Mouse (Mus musculus): ENCODE measurements at regions not wholly inside any gene's neighbourhood (a gene's known extent, or its start where the extent isn't known, plus 50 kb on each side); places are given as distances from the start of the nearest gene placed in this dataset.

DNA sequence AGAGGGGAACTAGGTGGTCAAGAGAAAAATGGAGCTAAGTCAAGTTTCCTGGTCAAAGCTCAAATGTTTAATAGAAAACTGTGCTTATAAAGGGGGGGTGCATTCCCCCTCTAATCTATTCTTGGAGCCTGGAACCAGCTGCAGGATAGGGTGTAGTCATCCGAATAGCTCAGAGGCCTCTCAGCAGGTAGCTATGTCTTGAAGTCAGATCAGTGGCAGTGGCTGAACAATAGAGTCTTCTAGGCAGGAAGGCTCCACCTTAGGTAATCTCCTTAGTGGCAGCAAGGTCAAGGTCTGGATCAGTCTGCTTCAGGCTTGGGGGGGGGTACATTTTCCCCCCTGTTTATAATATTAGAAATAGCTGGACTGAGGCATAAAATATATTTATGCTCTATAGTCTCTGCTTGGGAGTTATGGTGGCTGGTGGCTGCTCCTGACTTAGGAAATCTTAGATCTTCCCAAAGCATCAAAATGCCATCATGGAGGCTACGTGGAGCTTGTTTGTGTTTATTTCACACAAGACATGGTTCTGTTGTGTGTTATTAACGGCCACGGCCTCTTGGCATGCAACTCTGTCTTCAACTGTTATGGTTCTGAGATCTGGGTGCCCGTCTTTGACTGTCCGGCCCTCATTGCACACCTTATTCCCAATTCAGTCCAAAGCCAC, 1984.1 kb downstream of the Cntnap5b start:
- Histone ChIP-seq H3K4me2 (ENCODE audit: low read length) (0 out of 2 replicates have a peak overlapping the region, but pooled peaks have one; percentile 18), H3K9ac (ENCODE audit: low read length) (no peak overlapping the region), H3K9me3 (replicated peaks; ENCODE audit: control insufficient read depth, low read length) (no peaks in the 10 kb centered on the region), H3K36me3 (ENCODE audit: control insufficient read depth, insufficient read depth, low read length) (no peaks in the 10 kb centered on the region), H3K4me3 (ENCODE audit: low read depth, low read length) (no peak overlapping the region), H3K27ac (ENCODE audit: low read depth, low read length) (no peak overlapping the region), H3K4me1 (ENCODE audit: control insufficient read depth, insufficient read depth, low read length) (0 out of 2 replicates have a peak, but pooled peaks cover 5% of the 10 kb centered on the region), H3K27me3 (replicated peaks; ENCODE audit: control insufficient read depth, insufficient read depth, low read length) (no peaks in the 10 kb centered on the region)
- 7% methylated on average over 6 of the region's 6 CpGs for WGBS
- DNase-seq (ENCODE audit: low spot score) = no peak
- ATAC-seq = no peak

DNA sequence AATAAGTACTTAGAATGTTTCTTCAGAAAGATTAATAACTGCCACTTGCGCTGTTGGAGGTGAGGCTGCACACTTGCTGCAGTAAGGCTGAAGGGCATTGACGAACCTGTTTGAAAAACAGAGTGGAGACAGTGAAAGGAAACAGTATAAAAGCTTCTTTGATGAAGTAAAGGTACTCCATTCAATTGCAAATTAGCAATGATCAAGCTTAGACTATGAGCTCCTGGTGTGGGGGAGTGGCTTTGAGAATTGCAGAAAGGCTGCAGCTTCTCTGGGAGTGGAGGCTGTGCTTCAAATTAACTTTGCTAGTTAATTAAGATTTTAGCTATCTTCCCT, 1984.6 kb downstream of the Cntnap5b start:
- Histone ChIP-seq H3K4me1 (ENCODE audit: control insufficient read depth, insufficient read depth, low read length) (0 out of 2 replicates have a peak, but pooled peaks cover 5% of the 10 kb centered on the region), H3K9ac (ENCODE audit: low read length) (no peak overlapping the region), H3K4me3 (ENCODE audit: low read depth, low read length) (no peak overlapping the region), H3K27me3 (replicated peaks; ENCODE audit: control insufficient read depth, insufficient read depth, low read length) (no peaks in the 10 kb centered on the region), H3K27ac (ENCODE audit: low read depth, low read length) (no peak overlapping the region), H3K4me2 (ENCODE audit: low read length) (0 out of 2 replicates have a peak overlapping the region, but pooled peaks have one; percentile 18), H3K9me3 (replicated peaks; ENCODE audit: control insufficient read depth, low read length) (no peaks in the 10 kb centered on the region), H3K36me3 (ENCODE audit: control insufficient read depth, insufficient read depth, low read length) (no peaks in the 10 kb centered on the region)
- ATAC-seq (no peak), DNase-seq (ENCODE audit: low spot score) (peak; percentile 14)
- WGBS = 0% methylated on average over 2 of the region's 2 CpGs

DNA sequence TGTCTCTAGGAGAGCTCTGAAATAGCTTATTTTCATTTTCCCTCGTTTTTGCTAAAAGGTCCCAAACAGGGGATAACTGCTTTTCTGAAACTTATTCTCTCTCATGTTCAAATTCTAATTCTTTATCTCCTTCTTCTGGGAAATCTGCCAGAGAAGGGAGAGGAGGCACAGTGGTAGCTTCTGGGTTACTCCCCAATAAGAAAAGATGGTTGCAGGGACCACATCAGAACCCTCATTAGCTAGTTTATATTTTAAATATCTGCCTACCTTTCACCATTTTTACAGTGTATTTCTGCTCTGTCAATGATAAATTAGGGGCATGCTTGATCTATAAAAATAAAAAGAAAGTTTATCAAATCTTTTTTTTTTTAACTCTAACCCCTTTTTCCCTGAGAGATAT, 2033.3 kb downstream of the Cntnap5b start:
- WGBS = 70% methylated on average over 1 of the region's 1 CpGs
- no peaks in the 10 kb centered on the region for H3K27me3 ChIP-seq (replicated peaks; ENCODE audit: control insufficient read depth, insufficient read depth, low read length)
- no peak overlapping the region for H3K9ac ChIP-seq (ENCODE audit: low read length)
- no peak overlapping the region for H3K27ac ChIP-seq (ENCODE audit: low read depth, low read length)
- no peak overlapping the region for H3K4me3 ChIP-seq (ENCODE audit: low read depth, low read length)
- H3K4me2 ChIP-seq (ENCODE audit: low read length) = no peak overlapping the region
- ATAC-seq (no peak), DNase-seq (ENCODE audit: low spot score) (no peak)
- H3K36me3 ChIP-seq (ENCODE audit: control insufficient read depth, insufficient read depth, low read length) = no peaks in the 10 kb centered on the region
- H3K9me3 ChIP-seq (replicated peaks; ENCODE audit: control insufficient read depth, low read length) = no peaks in the 10 kb centered on the region
- no peaks in the 10 kb centered on the region for H3K4me1 ChIP-seq (ENCODE audit: control insufficient read depth, insufficient read depth, low read length)
